Mouse (Mus musculus): ENCODE data around the gene Plpp1.

Gene Plpp1

DNA sequence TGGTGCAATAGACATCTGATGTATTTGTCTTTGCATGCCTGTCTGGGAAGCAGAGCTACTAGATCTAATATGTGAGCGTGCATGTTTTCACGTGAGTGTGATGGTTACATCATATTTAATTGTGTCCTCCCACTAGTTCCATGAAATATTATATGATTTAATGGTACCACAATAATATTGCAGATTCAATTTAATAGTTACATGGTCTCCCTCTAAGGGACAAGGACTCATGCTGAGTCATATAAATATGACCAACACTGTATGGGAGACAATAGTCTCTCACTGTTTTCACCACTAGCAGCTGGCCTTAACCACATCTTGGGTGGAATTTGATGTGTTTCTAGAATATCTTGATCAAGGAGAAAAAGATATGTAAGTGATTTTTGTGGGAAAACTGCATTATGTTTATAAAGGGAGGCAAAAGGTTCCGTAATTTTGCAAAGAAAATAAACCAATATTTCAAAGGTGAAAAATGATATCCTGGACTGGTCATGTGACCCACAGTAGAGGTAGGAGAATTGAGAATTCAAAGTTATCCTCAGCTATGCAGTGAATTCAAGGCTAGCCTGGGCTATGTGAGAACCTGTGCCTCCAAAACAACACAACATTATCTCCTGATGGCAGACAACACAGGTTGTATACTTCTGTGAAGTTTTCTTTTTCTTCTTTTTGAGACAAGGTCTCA is 26.5 kb upstream of the Plpp1 start:
- no peak for DNase-seq (ENCODE audit: low spot score)

DNA sequence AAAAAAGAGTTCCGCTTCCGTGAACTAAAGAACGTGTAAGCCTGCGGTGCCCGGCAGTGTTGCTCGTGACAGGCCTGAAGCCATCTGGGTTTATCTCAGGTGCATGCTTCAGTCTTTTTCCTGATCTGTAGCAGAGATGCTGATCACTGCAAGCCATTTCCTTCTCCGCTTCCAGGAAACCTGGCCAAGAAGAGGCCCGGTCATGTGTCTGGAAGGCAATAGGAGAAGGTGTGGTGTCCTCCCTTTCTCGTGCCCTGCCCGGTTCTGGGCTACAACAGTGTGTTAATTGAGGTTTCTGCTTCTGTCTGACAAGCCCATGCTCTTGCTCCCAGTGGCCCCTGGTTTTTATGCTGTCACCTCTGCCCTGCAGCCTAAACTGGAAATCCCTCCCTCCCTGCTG is 24.7 kb upstream of the Plpp1 start:
- no peak for DNase-seq (ENCODE audit: low spot score)

DNA sequence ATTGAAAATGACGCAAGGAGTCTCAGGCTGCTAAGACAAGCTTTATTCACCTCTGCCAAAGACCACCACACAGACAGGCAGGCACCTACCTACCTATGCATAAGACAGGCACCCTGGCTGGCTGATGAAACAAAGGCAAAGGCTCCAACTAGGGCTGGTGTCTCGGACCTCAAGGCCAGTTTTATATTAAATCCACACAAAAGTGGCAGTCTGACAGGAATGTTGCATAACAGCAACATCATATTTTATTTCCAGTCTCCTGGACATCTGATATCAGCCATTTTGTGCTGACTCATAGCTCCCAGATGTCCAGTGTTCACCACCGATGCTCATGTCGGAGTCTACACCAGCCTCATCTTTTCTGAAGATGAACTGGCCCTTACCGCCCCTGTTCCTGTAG is 22.2 kb upstream of the Plpp1 start:
- no peak for DNase-seq (ENCODE audit: low spot score)

DNA sequence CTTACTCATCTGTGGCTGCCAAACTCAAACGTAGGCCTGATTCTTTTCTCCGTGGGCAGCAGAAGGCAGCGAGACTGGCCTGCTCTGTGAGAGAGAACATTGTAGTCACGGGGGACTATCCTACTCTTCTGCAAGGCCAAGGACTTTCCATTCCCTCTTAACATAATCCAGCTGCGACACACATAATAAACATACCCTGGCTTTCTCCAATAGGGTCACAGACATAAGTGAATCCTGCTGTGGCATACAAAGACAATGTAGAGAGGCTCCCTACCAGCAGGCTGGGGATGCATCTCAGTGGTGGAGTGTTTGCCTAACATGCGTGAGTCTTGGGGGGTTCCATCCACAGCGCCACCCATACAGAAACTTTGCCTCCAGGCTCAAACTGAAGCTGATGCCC is 15.3 kb upstream of the Plpp1 start:
- no peak for DNase-seq (ENCODE audit: low spot score)

DNA sequence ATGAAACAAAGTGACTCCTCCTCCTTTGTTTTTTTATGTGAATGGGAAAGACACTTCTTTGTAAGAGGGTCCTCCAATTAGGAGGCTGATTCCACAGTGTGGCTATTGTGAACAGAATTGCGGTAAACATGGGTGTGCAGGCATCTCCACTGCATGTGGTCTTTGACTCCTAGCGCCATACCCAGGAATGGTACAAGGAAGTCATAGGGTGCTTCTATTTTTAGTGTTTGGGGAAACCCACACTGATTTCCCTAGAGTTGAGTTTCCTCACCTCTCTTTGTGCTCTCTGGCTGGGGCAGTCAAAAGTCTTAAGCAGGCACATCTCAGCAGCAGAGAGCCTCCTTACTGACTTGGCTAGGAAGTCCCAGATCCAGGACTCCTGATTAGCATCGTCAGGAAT is 14.4 kb upstream of the Plpp1 start:
- DNase-seq (ENCODE audit: low spot score) = no peak

DNA sequence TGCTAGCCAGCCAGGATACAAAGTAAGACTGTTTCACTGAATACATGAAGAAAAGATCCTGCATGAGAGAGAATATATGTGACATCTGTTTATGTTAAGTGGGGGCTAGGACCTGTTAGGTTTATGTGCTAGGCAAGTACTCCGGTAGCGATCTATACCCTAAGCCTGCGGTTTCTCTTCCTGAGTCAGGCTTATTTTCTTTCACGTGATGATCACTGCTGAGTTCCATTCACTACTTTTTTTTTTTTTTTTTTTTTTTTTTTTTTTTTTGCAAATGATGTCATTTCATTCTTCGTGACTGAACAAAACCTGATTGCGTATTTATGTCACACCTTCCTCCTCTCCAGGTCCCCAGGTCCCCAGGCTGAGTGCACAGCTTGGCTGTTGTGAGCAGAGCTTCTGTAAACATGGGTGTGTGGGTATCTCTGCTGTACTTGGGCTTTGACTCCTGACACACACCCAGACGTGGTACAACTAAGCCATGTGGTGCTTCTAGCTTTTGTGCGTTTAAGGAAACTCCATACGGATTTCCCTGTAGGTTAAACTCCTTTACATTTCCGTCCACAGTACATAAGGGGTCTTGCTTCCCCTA is 13.6 kb upstream of the Plpp1 start:
- no peak for DNase-seq (ENCODE audit: low spot score)

DNA sequence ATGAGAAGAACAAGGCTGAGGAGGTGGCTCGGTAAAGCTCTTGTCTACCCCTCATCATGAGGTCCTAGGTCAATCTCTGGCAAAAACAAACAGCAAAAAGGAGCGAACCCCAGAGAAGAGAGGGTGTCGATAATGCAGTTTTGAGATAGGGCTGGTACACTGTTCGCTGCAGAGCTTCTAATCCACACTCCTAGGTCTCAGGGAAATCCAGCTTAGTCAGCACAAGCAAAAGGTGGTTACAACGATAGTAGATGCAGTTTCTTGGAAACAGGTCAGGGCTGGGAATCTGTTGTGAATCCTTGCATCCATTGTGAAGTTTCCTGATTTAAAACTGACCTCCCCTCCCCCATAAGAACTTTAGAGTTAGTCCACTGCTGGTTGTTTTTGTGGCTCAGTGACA is 9.8 kb upstream of the Plpp1 start:
- DNase-seq (ENCODE audit: low spot score) = no peak

DNA sequence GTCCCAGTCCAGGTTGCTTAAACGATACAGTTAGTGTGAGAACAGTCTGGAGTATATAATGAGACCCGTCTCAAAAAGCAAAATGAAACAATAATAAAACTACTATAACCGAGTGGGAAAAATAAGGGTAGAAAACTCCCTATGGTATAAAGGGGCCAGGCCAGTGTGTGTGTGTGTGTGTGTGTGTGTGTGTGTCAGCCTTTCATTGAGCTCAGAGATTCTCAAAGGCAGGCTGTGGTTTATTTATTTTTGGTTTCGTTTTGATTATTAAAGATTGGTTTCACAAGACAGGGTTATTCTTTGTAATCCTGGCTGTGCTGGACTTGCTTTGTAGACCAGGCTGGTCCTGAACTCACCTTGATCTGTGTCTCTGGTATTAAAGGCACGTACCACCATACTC is 8.7 kb upstream of the Plpp1 start:
- DNase-seq (ENCODE audit: low spot score) = no peak

DNA sequence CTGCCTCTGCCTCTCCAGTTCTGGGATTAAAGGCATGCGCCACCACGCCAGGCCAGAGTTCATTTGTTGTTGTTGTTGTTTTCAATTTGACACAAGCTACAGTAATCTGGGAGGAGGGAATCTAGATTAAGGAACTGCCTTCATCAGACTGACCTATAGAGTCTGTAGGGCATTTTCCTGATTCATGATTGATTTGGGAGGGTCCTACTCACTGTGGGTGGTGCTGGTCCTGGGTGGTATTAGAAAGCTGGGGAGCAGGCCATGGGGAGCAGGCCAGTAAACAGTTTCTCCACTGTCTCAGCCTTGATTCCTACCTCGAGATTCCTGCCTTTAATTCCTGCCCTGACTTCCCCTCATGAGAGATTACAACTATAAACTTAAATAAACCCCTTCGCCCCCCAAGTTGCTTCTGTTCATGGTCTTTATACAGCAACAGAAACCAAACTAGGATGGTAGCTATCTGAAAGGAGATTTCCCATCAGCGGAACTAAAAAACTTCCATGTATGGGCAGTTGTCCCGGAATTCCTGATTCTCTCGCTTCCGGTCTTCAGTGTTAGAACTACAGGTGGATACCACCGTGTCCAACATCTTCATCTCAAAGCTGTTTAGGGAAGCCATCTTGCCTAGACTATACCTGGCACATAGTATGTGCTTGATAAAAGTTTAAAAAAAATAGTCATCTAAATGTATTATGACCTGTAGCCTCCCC is 2.2 kb upstream of the Plpp1 start:
- no peak for DNase-seq (ENCODE audit: low spot score)

DNA sequence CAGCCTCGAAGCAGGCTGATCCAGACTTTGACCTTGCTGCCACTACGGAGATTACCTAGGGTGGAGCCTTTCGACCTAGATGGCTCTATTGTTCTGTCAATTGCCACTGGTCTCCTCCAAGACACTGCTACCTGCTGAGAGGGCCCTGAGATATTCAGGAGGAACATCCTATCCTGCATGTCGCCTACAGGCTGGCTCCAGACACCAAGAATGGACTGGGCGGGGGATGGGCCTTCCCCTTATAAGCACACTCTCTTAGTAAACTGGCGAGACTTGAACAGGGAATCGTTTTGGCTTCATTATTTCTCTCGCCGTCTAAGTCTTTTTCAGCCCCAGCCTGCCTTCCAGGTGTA is 1.7 kb upstream of the Plpp1 start:
- DNase-seq (ENCODE audit: low spot score) = no peak

DNA sequence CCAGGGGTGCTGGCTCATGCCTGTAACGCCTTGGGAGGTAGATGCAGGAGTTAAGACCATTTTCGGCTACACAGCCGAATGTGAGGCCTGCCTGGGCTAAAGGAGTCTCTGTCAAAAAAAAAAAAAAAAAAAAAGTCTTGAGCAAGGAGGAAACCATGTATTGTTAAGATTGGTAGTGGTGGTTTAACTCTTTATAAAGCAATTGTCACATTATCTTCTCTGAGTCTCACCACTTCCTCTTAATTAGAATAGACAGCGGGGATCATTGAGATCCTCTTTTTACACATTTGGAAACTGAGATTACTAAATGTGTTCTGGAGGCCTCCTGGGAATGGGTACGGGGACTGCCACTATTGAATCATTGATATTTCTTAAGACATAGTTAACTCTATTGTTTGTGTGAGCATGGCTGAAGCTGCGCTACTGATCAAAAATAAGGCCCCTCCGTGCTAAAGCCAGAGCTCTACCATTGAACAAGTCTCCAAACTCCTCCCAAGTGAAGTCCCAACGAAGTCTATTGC is 811 bp upstream of the Plpp1 start:
- DNase-seq (ENCODE audit: low spot score) = peak; percentile 34

DNA sequence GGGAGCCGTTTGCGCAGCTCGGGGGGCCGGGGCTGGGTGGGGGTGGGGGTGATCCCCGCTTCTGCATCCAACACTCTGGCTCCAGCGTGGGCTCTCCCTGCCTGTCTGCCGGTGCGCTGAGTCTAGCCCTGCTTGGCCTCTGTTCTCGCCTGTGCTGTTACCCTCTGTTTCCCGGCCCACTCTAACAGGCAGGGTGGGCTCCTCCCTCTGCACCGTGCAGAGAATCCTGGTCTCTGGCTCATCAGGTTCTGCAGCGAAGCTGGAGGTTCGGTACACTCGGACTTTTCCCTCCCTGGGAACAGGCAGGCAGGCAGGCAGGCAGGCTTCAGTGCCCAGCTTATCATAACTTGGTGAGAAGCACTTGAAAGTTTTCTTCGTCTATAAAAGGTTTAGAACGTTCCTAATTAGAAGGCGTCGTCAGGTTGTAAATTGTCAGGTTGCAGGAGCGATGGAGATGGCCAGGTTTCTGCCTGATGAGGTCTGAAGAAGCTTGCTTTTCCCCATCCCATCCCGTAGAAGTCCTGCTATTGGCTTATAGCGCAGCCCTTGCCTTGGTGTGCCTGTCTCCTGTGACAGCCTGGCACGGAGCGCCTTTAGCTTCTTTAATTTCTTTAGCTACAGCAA is 901 bp downstream of the Plpp1 start:
- DNase-seq (ENCODE audit: low spot score) = peak; percentile 53

DNA sequence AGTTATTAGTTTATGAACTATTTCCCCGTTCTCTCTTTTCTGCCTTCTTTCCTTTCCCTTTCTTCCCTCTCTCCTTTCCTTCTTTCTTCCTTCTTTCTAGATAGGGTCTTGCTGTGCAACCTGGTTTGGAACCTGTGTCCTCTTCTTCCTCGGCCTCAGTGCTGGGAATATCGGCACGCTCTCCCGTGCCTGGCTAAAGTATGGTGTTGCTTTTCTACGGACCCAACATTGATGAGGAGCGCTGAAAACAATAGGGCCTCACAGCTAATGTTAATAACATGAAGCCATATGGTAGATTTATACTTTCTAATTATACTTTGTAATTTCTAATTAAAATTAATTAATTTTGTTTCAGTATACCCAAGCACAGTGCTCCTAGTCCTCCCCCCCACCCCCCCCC is 2.5 kb downstream of the Plpp1 start:
- DNase-seq (ENCODE audit: low spot score) = no peak

DNA sequence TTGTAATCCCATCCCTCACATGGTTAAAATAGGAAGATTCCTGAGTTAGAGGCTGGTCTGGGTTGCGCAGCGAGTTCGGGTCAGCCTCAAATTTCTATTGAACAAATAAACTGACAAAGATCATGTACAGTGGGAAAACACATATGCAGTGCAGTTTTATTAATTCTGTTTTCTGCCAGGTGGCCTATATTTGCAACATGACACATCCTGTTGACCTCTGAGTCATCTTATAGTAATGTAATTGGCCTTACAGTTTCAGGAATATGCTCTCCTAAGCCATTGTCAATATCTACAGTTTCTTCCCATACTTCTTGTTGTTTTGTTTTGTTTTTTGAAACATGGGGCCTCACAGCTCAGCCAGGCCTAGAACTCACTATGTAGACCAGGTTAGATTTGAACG is 3.1 kb downstream of the Plpp1 start:
- DNase-seq (ENCODE audit: low spot score) = peak; percentile 31

DNA sequence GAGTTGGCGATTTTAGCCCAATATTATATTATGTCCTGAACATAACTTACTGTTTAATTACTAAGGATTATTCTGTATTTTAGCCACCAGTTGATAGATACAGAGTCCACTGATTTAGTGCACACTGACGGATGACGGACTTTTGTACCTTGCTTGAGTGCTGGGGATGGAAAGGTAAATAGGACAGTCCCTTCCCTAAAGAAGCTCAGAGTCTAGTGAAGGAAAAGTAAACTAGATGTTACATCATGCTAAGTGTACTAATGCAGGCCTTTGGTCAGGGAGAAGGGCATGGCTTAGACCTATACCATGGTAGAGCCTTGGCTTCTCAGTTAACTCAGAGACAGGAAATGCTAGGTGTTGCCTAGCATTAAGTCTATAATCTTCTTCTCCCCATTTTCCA is 4.9 kb downstream of the Plpp1 start:
- DNase-seq (ENCODE audit: low spot score) = no peak

DNA sequence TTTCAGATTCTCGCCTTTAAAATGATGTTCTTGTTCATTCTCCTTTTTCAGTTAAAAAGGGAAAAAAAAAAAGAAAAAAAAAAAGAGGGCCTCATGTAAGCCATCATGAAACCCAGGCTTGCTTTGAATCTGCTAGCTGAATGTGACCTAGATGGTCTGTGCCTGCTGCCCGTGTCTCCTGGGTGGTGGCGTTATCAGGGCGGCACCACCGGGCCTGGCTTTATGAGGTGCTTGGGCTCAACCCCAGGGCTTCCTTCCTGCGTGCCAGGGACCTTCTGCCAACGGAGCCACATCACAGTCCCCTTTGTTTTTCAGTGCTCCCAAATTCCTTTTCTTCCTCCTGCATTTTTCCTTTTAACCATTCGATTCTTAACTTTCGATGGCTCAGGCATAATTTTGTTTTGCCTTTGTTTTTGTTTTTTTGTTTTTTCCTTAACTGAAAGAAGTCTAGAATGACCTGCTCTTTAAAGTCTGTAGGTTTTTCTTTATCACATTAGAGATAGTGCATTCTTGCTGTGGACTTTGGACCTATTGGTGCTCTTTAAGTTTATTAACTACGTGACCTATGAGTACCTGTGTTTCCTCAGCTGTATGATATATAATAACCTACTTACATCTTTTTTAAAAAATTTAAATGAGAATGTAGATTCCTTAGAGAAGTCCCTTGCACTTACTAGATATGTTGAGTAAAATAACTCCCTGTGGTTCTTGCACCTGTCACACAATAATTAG is 7.5 kb downstream of the Plpp1 start:
- no peak for DNase-seq (ENCODE audit: low spot score)

DNA sequence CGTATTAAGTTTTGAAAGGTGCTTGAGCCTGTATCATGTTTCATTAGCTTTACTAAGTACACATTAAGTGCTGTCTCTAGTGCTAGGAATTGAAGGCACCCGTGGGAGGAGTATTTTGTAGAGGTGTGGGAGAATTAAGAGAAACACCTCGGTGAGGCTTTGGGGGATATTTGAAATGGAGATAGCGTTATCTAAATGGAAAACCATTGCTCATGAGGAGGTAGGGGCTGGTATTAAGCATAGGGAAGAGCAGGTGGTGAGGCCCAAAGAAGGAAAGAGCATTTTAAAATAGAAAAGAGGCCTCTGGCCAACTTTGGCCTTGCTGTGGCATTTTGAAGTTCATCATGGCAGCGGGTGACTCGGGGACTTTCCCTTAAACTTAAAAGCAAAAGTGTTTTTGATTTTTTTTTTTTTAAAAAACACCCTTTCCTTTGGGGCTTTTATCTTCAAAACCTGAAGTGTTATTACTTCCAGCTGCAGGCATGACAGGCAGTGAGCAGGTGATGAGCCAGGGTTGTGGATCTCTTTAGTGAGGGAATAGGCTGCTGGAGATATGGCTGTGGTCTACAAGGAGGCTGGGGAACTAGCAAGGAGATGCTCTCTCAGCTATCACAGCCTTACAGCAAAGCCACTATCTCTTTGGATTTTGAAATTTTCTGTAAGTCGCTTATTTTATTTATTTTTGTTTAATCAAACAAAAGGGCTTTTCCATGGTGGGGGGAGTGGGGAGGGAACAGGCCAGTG is 9.1 kb downstream of the Plpp1 start:
- DNase-seq (ENCODE audit: low spot score) = no peak

DNA sequence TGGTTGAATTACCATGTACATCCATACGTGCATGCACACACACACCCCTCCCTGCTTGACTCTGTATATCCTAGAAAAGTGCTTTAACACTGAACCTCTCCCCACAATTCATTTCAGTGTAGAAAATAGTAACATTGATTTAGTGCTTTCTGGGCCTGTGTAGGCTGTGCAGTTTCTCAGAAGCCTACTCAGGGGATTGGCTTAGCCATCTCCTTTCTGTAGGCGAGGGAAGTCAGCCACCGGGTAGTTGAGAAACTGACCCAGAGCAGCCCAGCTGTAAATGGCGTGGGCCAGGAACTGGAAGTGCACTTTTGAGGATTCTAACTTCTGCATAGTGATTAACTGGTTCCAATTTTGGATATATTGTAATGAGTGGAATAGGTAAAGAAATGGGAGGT is 9.7 kb downstream of the Plpp1 start:
- DNase-seq (ENCODE audit: low spot score) = no peak

DNA sequence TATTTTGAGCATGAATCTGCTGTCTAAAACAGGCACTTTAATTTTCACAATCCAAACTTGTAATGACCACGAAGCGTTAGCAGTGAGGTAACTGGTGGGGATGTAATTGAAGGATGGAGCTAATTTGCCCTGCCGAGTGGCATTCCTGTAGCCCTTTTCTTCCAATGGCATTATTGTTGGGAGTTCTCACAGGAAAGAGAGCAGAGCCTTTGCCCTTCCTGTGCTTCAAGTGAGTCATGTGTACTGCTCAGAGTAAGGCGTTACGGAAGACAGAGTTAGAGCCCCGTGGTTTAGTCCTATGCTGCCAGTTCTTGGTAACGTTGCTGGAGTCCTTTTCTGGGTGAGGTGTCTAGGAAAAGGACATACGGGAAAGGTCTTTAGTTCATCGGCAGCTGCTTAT is 10.2 kb downstream of the Plpp1 start:
- no peak for DNase-seq (ENCODE audit: low spot score)

DNA sequence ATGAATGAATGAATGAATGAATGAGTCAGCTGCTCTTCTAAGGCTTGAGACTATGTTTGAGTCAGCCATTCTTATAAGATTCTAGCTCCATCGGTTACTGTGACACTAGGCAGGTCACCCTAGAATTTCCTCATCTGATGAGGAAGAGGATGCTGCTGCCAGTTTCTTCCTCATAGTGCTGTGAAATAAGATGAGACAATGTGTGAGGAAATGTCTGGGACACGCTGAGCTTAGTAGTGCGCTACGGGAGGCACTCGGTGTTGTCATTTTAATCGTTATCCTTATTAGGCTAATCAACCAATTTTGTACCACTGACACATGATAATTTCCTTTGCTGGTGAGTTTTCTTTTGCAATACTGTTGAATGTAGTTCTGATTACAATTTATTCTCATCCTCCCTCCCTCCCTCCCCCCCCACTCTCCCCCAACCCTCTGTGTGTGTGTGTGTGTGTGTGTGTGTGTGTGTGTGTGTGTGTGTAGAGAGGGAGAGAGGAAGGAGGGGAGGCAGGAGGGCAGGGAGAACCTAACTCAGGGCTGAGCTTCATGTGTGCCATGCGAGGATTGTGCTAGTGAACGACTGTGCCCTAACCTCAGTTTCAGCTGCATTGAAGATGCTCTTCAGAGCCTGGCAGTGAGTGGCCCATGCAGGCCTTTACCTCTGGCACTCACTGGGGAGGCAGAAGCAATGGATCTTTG is 11.3 kb downstream of the Plpp1 start:
- DNase-seq (ENCODE audit: low spot score) = no peak

DNA sequence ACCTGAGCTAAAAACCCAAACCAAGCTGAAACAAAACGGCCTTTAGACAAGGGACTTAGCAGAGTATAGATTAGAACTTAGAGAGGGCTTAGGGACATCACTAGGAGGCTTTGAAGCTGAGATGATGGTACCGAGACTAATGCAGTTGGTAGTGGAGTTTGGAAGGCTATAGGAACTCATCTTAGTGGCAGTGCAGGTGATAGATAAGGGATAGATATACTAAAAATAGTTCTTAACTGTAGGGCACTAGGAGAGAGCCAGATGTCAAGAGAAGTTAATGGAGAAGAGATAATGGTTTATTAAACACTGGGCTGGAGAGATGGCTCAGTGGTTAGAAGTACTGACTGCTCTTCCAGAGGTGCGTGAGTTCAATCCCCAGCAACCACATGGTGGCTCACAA is 15.4 kb downstream of the Plpp1 start:
- no peak for DNase-seq (ENCODE audit: low spot score)
